Mouse (Mus musculus) adrenal gland (tissue): Measurements from ENCODE around the gene Dennd2c.

Experiments used
- intact Hi-C: fragments of 180-260 bp; cut with DNase I; formaldehyde crosslinking; loops from one replicate; pipeline ENCODE4 v1.15.1; 2025
- long read RNA-seq, 2 experiments: library from polyadenylated mRNA; unstranded; transcript quantifications; one replicate each; pipeline ENCODE4 v2.0.0; 2020; ENCODE audit warnings: borderline replicate concordance in 1 of 2; ENCODE audit not compliant: insufficient replicate concordance in 1 of 2

Gene Dennd2c
- long read RNA-seq, experiment 1, partial matches to known transcripts, result 0 of 1 reads
- long read RNA-seq, experiment 1, other reads (novel, unspliced or antisense), result 1 of 1 reads
- long read RNA-seq, experiment 2, partial matches to known transcripts, result 0 of 1 reads
- long read RNA-seq, experiment 2, other reads (novel, unspliced or antisense), result 1 of 1 reads

DNA sequence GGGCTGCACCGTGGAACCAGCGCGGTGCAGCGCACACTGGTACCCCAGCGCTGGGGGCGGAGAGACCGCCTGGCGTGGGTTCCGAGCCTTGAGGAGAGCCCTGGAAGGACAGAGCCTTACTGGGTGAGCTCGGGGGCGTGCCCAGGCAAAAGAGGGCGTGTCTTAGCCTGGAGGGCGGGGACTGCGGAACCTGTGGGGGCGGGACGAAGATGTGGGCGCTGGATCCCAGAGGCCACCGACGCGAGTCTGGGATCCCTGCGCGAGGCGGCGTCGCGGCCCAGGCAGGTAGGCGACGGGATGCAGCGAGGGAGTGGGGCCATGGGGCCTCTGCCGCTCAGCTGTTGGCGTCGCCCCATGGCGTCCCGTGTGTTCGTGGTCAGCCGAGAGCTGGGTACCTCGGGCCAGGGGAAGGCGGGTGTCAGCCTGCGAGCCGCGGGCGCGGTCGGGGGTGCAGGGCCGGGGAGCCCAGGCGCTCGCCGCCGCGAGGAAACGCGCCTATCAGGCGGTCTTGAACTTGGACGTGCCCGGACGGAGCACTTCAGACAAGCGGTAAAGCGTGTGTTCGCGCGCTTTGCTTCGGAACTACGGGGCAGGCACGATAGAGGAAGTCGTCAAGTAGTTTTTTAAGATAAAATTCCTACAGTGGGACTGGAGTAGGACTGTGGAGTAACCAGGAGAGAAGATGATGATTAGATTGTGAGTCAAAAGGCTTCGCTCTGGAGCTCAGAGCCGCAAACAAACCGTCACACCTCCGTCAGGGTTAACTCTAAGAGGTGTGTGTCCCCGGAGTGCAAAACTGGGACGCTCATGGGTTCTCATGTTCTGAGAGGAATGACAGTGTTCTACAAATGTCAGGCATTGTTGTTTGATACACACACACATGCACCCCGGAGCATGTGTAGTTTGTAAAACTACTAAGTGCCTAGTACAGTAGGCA, at the start of gene Dennd2c:
Dennd2c (plus strand) TSS at position 151 of the 937 bp plus-strand sequence.
- intact Hi-C loops, result loop anchor here (5.0 kb wide), 2 partner anchors 45 to 65 kb away; no protein-coding TSS in a partner anchor

DNA sequence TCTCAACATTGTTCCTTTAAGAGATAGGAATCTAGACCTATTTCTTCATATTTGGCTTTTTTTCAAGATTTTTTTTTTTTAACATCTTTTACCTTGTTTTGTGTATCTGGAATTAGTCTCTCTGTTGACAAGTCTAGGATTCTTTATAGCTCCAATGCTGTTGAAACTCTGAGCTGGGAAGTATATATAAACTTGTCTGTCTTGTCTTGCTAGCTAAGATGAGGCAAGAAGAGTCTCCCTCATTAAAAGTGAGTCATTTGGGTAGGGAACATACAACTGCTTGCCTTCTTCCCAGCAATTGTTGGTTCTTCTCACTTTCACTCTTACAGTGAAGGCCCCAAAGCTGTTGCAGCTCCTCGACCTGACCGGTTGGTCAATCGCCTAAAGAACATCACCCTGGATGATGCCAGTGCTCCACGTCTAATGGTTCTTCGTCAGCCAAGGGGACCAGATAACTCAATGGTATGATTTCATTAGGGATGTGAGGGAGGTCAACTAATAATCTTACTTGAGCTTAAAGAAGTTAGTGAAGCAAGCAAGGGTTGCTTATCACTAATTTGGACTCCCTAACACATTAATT, 46.3 kb upstream of the Dennd2c start:
- intact Hi-C loops, result loop anchor here (5.0 to 10.0 kb wide), 2 partner anchors 34 to 289 kb away; partner anchors contain the start of gene Csde1

DNA sequence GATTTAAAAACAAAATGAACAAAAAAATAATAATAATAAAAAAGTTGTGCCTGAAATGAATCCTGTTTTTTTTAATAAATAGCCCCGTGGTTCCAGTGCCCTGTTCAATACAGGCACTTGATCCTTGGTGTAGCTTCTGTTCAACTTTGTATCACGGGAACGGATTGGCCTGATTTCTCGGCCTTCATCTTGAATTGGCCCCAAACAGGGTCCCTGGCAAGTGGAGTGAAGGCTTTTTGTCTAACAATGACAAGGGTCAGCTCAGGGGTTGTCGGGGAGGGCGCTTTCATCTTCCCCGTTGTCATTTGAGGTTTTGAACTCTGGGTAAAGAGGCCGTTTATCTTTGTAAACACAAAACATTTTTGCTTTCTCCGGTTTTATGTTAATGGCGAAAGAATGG, 44.7 kb upstream of the Dennd2c start:
- intact Hi-C loops, result loop anchor here (5.0 to 10.0 kb wide), 2 partner anchors 35 to 287 kb away; partner anchors contain the start of gene Csde1

DNA sequence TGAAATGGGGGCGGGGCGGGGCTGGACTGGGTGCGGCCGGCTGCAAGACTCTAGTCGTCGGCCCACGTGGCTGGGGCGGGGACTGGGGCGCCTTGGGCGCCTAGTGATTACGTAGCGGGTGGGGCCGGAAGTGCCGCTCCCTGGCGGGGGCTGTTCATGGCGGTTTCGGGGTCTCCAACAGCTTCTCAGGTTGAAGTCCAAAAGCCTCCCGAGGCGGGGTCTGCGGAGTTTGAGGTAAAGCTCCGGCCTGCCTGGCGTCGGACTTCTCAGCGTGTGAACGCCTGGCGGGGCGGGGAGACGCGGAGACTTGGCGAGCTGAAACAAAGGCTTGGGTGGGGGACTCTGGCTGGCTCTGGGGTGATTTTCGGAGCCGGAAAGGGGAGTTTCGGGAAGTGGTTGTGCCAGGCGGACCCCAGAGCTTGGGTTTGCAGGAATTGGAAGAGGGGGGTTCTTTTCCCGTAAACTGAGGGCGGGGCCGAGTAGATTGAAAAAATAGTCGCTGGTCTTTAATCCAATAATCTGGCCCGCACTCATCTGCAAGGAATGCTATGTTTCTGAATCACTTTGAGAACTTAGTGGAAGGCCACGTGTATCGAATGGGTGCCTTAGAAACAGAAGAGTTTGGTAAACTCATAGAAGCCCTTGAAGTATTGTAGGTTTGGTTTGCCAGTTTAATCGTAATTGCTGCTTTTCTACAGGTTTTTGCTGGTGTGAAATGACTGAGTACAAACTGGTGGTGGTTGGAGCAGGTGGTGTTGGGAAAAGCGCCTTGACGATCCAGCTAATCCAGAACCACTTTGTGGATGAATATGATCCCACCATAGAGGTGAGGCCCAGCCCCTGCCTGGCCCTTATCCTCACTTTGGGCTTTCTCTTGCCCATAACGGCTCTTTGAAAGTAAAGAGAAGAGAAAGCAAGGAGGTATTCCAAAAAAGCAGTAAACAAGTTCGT, 43.9 kb upstream of the Dennd2c start, which contains the start of gene Nras:
Nras (plus strand) TSS at position 79 of the 951 bp plus-strand sequence.
- intact Hi-C loops, result loop anchor here (5.0 to 10.0 kb wide), 2 partner anchors 36 to 286 kb away; partner anchors contain the start of gene Csde1

DNA sequence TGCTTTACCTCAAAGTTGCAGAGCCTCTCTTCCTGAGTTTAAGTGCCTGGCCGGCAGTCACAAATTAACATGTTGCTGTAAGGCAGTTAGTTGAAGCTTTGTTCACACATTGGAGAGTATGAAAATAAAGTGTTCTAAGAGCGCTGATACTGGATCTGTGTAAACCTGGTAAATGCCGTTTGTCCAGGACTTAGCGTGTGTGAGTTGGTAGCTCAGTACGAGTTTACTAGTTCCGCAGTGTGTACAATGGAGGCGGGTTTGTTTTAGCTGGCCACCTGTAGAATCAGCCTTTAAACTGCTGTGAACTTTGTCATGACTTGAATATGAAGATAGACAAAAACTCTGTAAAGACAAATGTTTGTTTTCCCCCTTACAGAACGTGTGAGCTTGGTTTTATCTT, 35.5 kb upstream of the Dennd2c start:
- intact Hi-C loops, result no loop called here

DNA sequence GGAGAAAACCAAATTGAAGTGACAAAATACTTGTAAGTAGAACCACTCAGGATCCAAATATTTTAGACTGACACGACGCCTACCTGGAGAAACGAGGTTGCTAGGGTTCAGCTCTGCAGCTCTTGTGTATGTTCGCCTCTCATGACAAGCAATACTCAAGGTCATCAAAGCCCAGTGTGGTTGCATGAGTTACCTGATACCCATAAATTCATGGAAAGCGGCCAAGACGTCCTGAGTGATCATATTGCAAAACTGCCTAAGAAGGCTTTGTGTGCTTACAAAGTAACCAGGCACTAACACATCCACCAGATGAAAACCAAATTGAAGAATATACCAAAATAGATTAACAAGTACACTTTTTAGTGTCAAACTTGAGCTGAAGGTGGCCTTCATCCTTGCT, 33.4 kb upstream of the Dennd2c start:
- intact Hi-C loops, result no loop called here

DNA sequence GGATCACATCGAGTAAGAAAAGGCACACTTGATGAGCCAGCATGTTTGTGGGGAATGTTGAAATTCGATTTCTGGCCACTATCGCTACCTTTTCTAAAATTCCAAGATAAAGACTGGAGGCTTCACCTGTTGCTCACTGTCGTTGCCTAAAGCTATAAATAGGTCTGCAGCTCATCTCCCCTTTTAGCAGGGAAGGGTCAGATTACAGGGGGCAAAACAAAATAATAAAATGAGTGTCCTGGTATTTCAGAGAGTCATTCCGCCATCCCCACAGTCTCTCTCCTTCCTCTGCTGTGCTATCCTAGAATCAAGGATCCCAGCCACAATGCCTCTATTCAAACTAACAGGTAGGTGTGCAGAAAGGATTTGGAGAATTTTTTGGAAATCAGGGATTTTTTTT, 28.6 kb upstream of the Dennd2c start, which contains the start of gene Ampd1:
Ampd1 (plus strand) TSS at position 244 of the 400 bp plus-strand sequence.
- intact Hi-C loops, result no loop called here

DNA sequence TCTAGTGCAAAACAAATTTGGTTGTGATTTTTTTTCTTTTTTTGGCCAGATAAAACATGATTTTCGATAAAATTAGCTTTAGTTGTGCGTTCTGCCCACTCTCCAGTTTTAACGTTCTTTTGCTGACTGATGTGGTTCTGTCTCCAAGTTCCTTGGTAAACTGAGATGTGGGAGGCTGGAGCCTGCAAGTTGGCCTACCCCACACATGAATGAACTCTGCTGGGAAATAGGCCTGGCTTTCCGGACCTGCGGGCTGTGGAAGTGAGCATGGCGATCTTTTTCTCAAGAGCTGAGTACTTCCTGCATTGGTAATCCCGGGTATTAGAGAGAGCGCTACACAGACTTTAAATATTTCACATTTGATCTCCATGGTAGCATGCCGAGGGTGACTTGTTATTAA, 26.5 kb upstream of the Dennd2c start:
- intact Hi-C loops, result no loop called here

DNA sequence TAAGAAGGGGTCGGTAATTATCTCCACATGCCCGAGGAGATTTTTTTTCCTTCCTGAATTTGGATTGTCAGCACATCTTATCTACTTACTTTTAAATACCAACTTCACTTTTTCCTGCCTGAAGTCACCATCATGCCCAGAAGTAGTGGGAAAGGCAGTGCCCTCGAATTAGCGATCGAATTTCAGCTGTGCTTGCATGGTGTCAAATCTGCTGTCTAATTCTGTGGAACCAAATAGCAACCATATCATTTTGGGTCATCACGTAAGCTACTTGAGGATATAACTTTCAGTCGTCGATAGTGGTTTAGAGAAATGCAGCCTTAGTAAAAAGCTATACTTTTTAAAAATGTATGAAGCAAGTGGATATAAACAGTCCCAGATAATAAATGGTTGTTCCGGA, 25.9 kb upstream of the Dennd2c start:
- intact Hi-C loops, result no loop called here

DNA sequence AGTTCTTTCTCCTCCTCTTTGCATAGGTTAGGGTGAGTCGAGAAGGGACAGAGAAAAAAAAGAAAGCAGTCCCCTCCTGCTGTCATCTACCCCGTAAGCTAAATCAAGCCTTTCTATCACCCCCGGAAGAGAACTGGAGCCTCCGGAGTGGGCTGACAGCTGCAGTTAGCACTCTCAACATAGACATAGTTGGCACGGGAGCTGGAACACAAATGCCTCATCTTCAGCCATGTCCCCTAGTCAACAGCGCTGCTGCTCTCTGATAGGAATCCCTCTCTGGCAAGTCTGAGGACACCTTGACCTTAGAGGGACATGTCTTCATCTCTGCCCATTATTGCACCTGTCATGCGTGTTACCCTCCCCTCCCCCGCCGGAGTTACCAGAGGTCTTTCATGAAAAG, 23.1 kb upstream of the Dennd2c start:
- intact Hi-C loops, result no loop called here

DNA sequence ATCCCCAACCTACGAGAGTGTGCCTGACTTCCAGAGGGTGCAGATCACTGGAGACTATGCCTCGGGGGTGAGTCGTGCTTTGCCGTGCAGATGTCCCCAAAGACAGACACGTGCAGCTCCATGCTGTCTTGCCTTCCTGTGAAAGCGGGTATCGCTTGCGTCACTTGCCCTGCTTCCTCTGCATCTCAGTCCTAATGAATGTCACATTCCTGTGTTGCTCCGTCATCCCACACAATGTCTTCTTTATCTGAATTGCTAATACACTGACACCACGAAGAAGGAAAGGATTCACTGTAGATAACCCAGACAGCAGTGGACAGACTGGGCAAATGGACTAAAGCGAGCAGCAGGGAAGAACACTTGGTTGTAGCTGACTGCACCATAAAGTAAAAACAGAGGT, 21.4 kb upstream of the Dennd2c start:
- intact Hi-C loops, result no loop called here

DNA sequence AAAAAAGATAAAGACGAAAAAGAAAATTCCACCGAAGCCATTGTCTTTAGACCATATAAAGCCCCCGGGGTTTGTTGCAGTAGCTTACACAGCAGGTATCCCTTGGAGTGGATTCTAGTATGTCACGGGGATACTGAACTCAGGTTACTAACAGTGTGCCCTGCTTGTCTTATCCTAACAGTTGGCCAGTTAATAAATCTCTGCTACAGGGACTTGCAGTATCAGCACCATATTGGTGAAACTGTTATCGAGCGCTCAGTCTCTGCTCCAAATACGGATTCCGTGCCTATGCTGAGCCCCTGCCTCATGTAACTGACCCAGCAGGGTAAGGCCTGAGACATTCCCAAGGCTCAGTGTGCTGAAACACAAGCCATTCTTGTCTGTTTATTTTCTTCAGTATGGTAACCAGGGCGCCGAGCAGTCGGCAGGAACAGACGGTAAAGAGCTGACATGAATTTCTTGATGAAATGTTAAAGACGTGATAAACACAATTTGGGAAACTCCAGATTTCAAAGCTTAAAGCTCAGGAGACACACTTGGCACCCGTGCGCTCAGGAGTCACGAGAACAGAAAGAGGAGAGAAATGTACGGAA, 20.4 kb upstream of the Dennd2c start:
- intact Hi-C loops, result no loop called here

DNA sequence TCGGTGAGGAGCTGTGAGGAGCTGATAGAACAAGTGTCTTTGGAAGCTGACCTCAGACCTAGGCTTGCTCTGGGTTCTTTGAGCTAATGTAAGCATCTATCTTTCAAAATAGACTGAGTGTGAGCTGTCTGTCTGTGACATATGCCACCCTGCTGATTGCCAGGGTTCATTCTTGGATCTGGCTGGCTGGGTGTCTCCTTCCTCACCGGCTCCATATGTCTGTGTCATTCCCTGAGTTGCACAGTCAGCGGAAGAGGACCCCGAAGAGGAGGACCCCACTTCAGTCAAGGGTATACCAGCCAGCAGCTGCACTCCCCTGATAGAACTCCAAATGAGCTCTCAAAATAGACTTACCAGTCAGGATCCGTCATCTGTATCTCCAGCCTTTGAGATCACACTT, 19.6 kb upstream of the Dennd2c start:
- intact Hi-C loops, result no loop called here

DNA sequence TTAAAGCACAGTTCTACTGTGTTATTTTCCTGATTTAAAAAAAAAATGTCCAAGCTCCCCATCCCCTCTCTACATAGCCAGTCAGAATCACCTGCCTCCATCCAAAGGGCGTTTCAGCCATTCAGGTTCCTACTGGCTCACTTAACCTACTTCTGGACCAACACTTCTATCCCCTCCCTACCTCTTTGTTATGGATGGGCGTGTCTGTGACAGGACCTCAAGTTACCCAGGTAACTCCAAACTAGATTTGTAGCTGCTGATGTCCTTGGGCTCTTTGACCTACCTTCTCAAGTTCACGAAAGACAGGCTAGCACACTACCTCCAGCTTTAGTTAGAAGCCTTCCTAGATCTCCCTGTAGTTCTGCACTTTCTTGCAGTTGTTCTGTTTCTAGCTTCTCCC, 16.4 kb upstream of the Dennd2c start:
- intact Hi-C loops, result no loop called here

DNA sequence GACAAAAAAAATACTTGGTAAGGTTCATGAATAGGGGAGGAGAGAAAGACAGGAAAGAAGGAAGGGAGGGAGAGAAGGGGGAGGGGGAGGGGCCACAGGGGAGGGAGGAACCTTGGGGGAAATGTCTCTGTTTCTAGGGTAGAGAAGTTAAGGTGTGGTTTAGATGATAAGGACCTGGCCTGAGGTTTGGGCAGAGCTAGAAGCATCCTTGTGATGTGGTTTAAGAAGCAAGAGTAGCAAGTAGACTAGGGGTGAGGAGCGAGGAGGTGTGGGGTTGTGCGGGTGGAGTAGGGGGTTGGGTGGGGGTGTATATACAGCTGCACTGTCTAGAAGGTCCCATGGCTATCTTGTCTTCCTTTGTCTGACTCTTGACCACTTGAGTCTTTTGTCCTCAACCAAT, 10.7 kb upstream of the Dennd2c start:
- intact Hi-C loops, result no loop called here

DNA sequence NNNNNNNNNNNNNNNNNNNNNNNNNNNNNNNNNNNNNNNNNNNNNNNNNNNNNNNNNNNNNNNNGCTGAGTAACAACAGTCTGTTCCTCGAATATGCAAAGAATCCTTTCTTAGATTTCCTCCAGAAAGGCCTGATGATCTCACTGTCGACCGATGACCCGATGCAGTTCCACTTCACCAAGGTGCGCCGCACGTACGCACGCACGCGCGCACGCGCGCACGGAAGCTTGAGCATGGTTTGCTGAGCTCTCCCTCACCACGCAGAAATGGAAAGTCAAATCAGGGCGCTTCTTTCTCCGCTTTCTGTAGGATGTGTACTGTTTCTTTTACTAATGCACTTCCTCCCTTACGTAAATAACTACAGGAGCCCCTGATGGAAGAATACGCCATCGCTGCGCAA, 3.7 kb upstream of the Dennd2c start:
- intact Hi-C loops, result no loop called here

DNA sequence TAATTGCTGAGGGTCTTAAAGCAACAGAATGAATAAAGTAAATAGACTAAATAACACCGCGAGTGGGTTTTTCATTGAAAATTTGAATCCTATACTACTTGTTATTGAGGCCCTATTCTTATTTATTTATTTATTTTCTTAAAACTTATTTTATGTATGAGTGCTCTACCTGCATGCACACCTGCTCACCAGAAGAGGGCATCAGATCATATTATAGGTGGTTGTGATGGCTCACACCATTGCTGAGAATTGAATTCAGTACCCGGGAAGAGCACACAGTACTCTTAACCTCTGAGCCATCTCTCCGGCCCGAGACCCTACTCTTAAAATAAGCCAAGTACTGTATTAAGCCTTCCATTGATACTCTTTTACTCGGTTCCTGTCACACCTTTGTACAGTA, 2.7 kb upstream of the Dennd2c start:
- intact Hi-C loops, result loop anchor here (5.0 kb wide), 2 partner anchors 48 to 68 kb away; no protein-coding TSS in a partner anchor

DNA sequence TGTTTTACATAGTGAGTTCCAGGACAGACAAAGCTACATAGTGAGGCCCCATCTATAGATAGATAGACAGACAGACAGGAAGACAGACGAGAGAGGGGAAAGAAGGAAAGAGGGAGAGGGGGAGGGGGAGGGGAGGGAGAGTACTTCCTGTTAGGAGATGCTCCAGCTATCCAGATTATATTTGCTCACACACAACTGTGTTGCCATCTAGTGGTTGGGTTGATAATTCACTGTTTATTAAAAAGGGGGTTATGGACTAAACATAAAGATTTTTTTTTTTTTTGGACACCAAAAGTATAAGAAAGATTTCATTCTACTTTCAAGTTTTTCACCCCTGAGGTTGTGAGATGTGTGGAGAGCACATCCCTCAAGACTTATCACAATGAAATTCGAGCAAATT, 1.7 kb upstream of the Dennd2c start:
- intact Hi-C loops, result loop anchor here (5.0 kb wide), 2 partner anchors 47 to 67 kb away; no protein-coding TSS in a partner anchor

DNA sequence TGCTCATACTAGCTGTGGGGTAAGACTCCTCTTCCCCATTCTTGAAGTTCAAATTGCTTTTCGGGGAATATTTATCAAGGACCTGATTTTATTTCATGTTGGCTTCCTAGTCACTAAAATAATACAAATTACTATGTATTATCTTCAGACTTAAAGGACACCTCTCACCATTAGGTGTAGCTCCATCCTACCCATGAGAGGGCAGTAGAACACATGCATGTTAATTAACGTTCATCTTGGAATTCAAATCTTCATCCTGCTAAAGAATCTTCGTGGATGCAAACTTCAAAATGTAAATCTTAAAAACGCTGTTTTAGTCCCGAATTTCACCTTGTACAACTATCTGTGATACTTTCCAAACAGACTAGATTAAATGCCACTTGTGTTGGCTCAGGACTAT, 1.2 kb upstream of the Dennd2c start:
- intact Hi-C loops, result loop anchor here (5.0 kb wide), 2 partner anchors 46 to 66 kb away; no protein-coding TSS in a partner anchor

DNA sequence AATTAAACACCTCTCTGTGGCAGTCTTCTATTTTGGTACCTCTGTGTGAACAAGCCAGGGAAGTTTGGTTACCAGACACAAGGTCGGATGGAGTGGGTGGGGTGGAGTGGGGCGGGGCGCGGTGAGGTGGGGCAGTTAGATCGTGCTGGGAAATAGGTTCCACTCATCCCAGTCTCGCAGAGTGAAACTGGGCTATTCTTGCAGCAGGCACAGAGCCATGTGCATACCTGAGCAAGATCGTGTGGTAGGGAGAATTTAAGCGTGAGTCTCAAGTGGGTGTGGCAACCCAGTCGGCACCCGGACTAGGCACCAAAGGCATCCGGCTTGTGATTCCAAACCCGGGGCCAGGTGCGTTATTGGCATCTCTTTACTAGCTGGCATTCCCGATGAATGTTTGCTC, 495 bp upstream of the Dennd2c start:
- intact Hi-C loops, result loop anchor here (5.0 kb wide), 2 partner anchors 45 to 65 kb away; no protein-coding TSS in a partner anchor
